Mouse (Mus musculus) liver, postnatal 0 days (tissue): Measurements from ENCODE around the gene Kctd5.

Experiments used
- CTCF ChIP-seq: sonication (generic); IDR thresholded peaks from 2 replicates; pipeline ENCODE4 v1.5.1; 2016; ENCODE audit warnings: antibody characterized with exemption, low read depth
- EP300 ChIP-seq: IDR thresholded peaks from 2 replicates; pipeline ENCODE4 v1.6.1; 2016; ENCODE audit warnings: antibody characterized with exemption, low read depth, mild to moderate bottlenecking

GRCm38 (mm10) chr17:24007391-24007790 is 65.9 kb downstream of the Kctd5 start:
- TF ChIP-seq CTCF (no peak), EP300 (no peak)
